Mouse (Mus musculus): ENCODE data around the gene Stxbp3. TPM values are rescaled to one million over a fixed set of nuclear protein-coding genes. Genes with fewer than 3 reads are reported as not detected.
"Not testable (repeated sequence)": the region's sequence is repeated elsewhere in the genome, so short reads cannot be mapped to it uniquely, and the experiment has no call there.

The Stxbp3 gene
- polyA plus RNA-seq, 1 experiment from 2014 or later = 19.0 TPM

- Histone ChIP-seq H3K9me3 (replicated peaks) (no peaks in the 10 kb centered on the region), H3K27me3 (no peaks in the 10 kb centered on the region), H3K9ac (no peak overlapping the region), H3K36me3 (no peaks in the 10 kb centered on the region), H3K4me1 (replicated peaks) (peaks cover 11% of the 10 kb centered on the region), H3K27ac (no peak overlapping the region), H3K4me2 (no peak overlapping the region), H3K4me3 (replicated peaks) (no peak overlapping the region)
- DNase-seq (no peak), ATAC-seq (ENCODE audit: low read depth) (no peak)
- WGBS (ENCODE audit: insufficient replicate concordance) = 77% methylated on average over 2 of the region's 2 CpGs
Measured at GRCm38 (mm10) chr3:108879129-108879528, 38.8 kb upstream of the Stxbp3 start.

GRCm38 (mm10) chr3:108870631-108871030 is 30.3 kb upstream of the Stxbp3 start:
- H3K36me3 ChIP-seq = no peaks in the 10 kb centered on the region
- no peaks in the 10 kb centered on the region for H3K4me1 ChIP-seq (replicated peaks)
- no peaks in the 10 kb centered on the region for H3K9me3 ChIP-seq (replicated peaks)
- WGBS (ENCODE audit: insufficient replicate concordance) = 71% methylated on average over 6 of the region's 6 CpGs
- H3K27me3 ChIP-seq = no peaks in the 10 kb centered on the region
- H3K4me3 ChIP-seq (replicated peaks) = no peak overlapping the region
- H3K4me2 ChIP-seq = no peak overlapping the region
- DNase-seq (no peak), ATAC-seq (ENCODE audit: low read depth) (no peak)
- H3K9ac ChIP-seq = no peak overlapping the region
- H3K27ac ChIP-seq = no peak overlapping the region

- 63% methylated on average over 3 of the region's 3 CpGs for WGBS (ENCODE audit: insufficient replicate concordance)
- H3K9ac ChIP-seq = no peak overlapping the region
- H3K27me3 ChIP-seq = no peaks in the 10 kb centered on the region
- no peak overlapping the region for H3K4me2 ChIP-seq
- no peak overlapping the region for H3K27ac ChIP-seq
- no peaks in the 10 kb centered on the region for H3K4me1 ChIP-seq (replicated peaks)
- ATAC-seq (ENCODE audit: low read depth) (no peak), DNase-seq (no peak)
- H3K9me3 ChIP-seq (replicated peaks) = no peaks in the 10 kb centered on the region
- no peaks in the 10 kb centered on the region for H3K36me3 ChIP-seq
- no peak overlapping the region for H3K4me3 ChIP-seq (replicated peaks)
Measured at GRCm38 (mm10) chr3:108867449-108867848, 27.1 kb upstream of the Stxbp3 start.

- ATAC-seq (ENCODE audit: low read depth) = no peak
- H3K4me2 ChIP-seq = no peak overlapping the region
- H3K4me3 ChIP-seq (replicated peaks) = no peak overlapping the region
- no peaks in the 10 kb centered on the region for H3K9me3 ChIP-seq (replicated peaks)
- no peak for DNase-seq
- no peak overlapping the region for H3K9ac ChIP-seq
- H3K36me3 ChIP-seq = no peaks in the 10 kb centered on the region
- no peak overlapping the region for H3K27ac ChIP-seq
- 79% methylated on average over 3 of the region's 3 CpGs for WGBS (ENCODE audit: insufficient replicate concordance)
- H3K4me1 ChIP-seq (replicated peaks) = no peaks in the 10 kb centered on the region
- H3K27me3 ChIP-seq = no peaks in the 10 kb centered on the region
Measured at GRCm38 (mm10) chr3:108865676-108866075, 25.4 kb upstream of the Stxbp3 start.

- DNase-seq = no peak
- no peaks in the 10 kb centered on the region for H3K27me3 ChIP-seq
- no peak overlapping the region for H3K4me2 ChIP-seq
- no peaks in the 10 kb centered on the region for H3K4me1 ChIP-seq (replicated peaks)
- ATAC-seq (ENCODE audit: low read depth) = no peak
- WGBS (ENCODE audit: insufficient replicate concordance) = 39% methylated on average over 3 of the region's 3 CpGs
- H3K4me3 ChIP-seq (replicated peaks) = no peak overlapping the region
- no peaks in the 10 kb centered on the region for H3K9me3 ChIP-seq (replicated peaks)
- no peak overlapping the region for H3K27ac ChIP-seq
- no peak overlapping the region for H3K9ac ChIP-seq
- no peaks in the 10 kb centered on the region for H3K36me3 ChIP-seq
Measured at GRCm38 (mm10) chr3:108865129-108865528, 24.8 kb upstream of the Stxbp3 start.

- Histone ChIP-seq H3K27ac (no peak overlapping the region), H3K4me2 (no peak overlapping the region), H3K27me3 (no peaks in the 10 kb centered on the region), H3K9ac (no peak overlapping the region), H3K9me3 (replicated peaks) (no peaks in the 10 kb centered on the region), H3K4me3 (replicated peaks) (no peak overlapping the region), H3K36me3 (no peaks in the 10 kb centered on the region), H3K4me1 (replicated peaks) (no peaks in the 10 kb centered on the region)
- DNase-seq (no peak), ATAC-seq (ENCODE audit: low read depth) (no peak)
- WGBS (ENCODE audit: insufficient replicate concordance) = 80% methylated on average over 10 of the region's 10 CpGs
Measured at GRCm38 (mm10) chr3:108863091-108863490, 22.8 kb upstream of the Stxbp3 start.

- not testable (repeated sequence) for H3K4me1 ChIP-seq (replicated peaks); H3K27me3 ChIP-seq; H3K36me3 ChIP-seq; H3K4me3 ChIP-seq (replicated peaks); DNase-seq; H3K27ac ChIP-seq; H3K9me3 ChIP-seq (replicated peaks); H3K4me2 ChIP-seq; H3K9ac ChIP-seq; ATAC-seq (ENCODE audit: low read depth)
- 69% methylated on average over 4 of the region's 4 CpGs for WGBS (ENCODE audit: insufficient replicate concordance)
Measured at GRCm38 (mm10) chr3:108862282-108862681, 22.0 kb upstream of the Stxbp3 start.

- Histone ChIP-seq H3K9ac (no peak overlapping the region), H3K27ac (no peak overlapping the region), H3K9me3 (replicated peaks) (no peaks in the 10 kb centered on the region), H3K36me3 (no peaks in the 10 kb centered on the region), H3K27me3 (no peaks in the 10 kb centered on the region), H3K4me1 (replicated peaks) (peaks cover 1% of the 10 kb centered on the region; the same call in 1 of the 2 replicates), H3K4me3 (replicated peaks) (no peak overlapping the region), H3K4me2 (no peak overlapping the region)
- DNase-seq = no peak
- WGBS (ENCODE audit: insufficient replicate concordance) = 58% methylated on average over 2 of the region's 2 CpGs
- ATAC-seq (ENCODE audit: low read depth) = no peak
Measured at GRCm38 (mm10) chr3:108860786-108861185, 20.5 kb upstream of the Stxbp3 start.

GRCm38 (mm10) chr3:108858231-108858770 is 18.0 kb upstream of the Stxbp3 start:
- 56% methylated on average over 7 of the region's 7 CpGs for WGBS (ENCODE audit: insufficient replicate concordance)
- H3K27ac ChIP-seq = no peak overlapping the region
- H3K4me3 ChIP-seq (replicated peaks) = no peak overlapping the region
- no peak overlapping the region for H3K9ac ChIP-seq
- peaks cover 8% of the 10 kb centered on the region for H3K4me1 ChIP-seq (replicated peaks)
- no peak for ATAC-seq (ENCODE audit: low read depth)
- H3K9me3 ChIP-seq (replicated peaks) = no peaks in the 10 kb centered on the region
- DNase-seq = no peak
- H3K27me3 ChIP-seq = no peaks in the 10 kb centered on the region
- no peak overlapping the region for H3K4me2 ChIP-seq
- H3K36me3 ChIP-seq = no peaks in the 10 kb centered on the region

- 40% methylated on average over 1 of the region's 1 CpGs for WGBS (ENCODE audit: insufficient replicate concordance)
- peaks cover 8% of the 10 kb centered on the region for H3K4me1 ChIP-seq (replicated peaks)
- DNase-seq (no peak), ATAC-seq (ENCODE audit: low read depth) (no peak)
- H3K27me3 ChIP-seq = no peaks in the 10 kb centered on the region
- H3K9me3 ChIP-seq (replicated peaks) = no peaks in the 10 kb centered on the region
- no peak overlapping the region for H3K27ac ChIP-seq
- no peak overlapping the region for H3K4me2 ChIP-seq
- H3K4me3 ChIP-seq (replicated peaks) = no peak overlapping the region
- H3K9ac ChIP-seq = no peak overlapping the region
- no peaks in the 10 kb centered on the region for H3K36me3 ChIP-seq
Measured at GRCm38 (mm10) chr3:108857714-108858113, 17.4 kb upstream of the Stxbp3 start.

GRCm38 (mm10) chr3:108857124-108857470 is 16.8 kb upstream of the Stxbp3 start:
- H3K36me3 ChIP-seq = no peaks in the 10 kb centered on the region
- H3K4me2 ChIP-seq = no peak overlapping the region
- no peak overlapping the region for H3K27ac ChIP-seq
- no peak overlapping the region for H3K9ac ChIP-seq
- DNase-seq (no peak), ATAC-seq (ENCODE audit: low read depth) (no peak)
- no peak overlapping the region for H3K4me3 ChIP-seq (replicated peaks)
- WGBS (ENCODE audit: insufficient replicate concordance) = 50% methylated on average over 3 of the region's 3 CpGs
- no peaks in the 10 kb centered on the region for H3K9me3 ChIP-seq (replicated peaks)
- H3K27me3 ChIP-seq = no peaks in the 10 kb centered on the region
- peaks cover 8% of the 10 kb centered on the region for H3K4me1 ChIP-seq (replicated peaks)

- no peak overlapping the region for H3K27ac ChIP-seq
- no peaks in the 10 kb centered on the region for H3K36me3 ChIP-seq
- WGBS (ENCODE audit: insufficient replicate concordance) = 54% methylated on average over 8 of the region's 8 CpGs
- no peak overlapping the region for H3K4me2 ChIP-seq
- H3K4me3 ChIP-seq (replicated peaks) = no peak overlapping the region
- ATAC-seq (ENCODE audit: low read depth) = no peak
- no peak overlapping the region for H3K9ac ChIP-seq
- H3K27me3 ChIP-seq = no peaks in the 10 kb centered on the region
- no peak for DNase-seq
- H3K4me1 ChIP-seq (replicated peaks) = peaks cover 8% of the 10 kb centered on the region
- no peaks in the 10 kb centered on the region for H3K9me3 ChIP-seq (replicated peaks)
Measured at GRCm38 (mm10) chr3:108856386-108857123, 16.2 kb upstream of the Stxbp3 start.
